Mouse (Mus musculus) ES-E14 (cell line): ENCODE data around the gene Rbmx. TPM values are rescaled to one million over a fixed set of nuclear protein-coding genes. Genes with fewer than 3 reads are reported as not detected.

Experiments used
- DNase-seq: peaks from one replicate; pipeline ENCODE4 v3.0.0-alpha.2; 2013; ENCODE audit warnings: low read depth, low spot score
- H3K27ac ChIP-seq: 2 replicates; pipeline ENCODE4 v1.5.1; 2012; ENCODE audit warnings: low read depth, mild to moderate bottlenecking, low read length, moderate library complexity, mixed read lengths; ENCODE audit not compliant: poor library complexity, insufficient read depth, severe bottlenecking
- H3K36me3 ChIP-seq: 2 replicates; pipeline ENCODE4 v1.6.1; 2012; ENCODE audit warnings: mild to moderate bottlenecking, low read length, moderate library complexity, mixed read lengths; ENCODE audit not compliant: control insufficient read depth, poor library complexity, insufficient read depth, severe bottlenecking
- H3K4me1 ChIP-seq, 2 experiments: fragments of 150-350 bp in 1 of 2; sonication (generic) in 1 of 2; 2 replicates each; pipeline ENCODE4 v1.6.1; 2012; ENCODE audit warnings: low read length in 2 of 2, mild to moderate bottlenecking in 1 of 2, mixed read lengths in 1 of 2; ENCODE audit not compliant: control insufficient read depth in 2 of 2, insufficient read depth in 2 of 2, poor library complexity in 1 of 2
- H3K4me3 ChIP-seq, 2 experiments: fragments of 150-350 bp in 1 of 2; sonication (generic) in 1 of 2; 2 replicates each; pipeline ENCODE4 v1.5.1; 2012; ENCODE audit warnings: low read length in 2 of 2, low read depth in 1 of 2, mild to moderate bottlenecking in 1 of 2, mixed read lengths in 1 of 2; ENCODE audit not compliant: insufficient read depth in 1 of 2, poor library complexity in 1 of 2, severe bottlenecking in 1 of 2
- H3K9ac ChIP-seq: 2 replicates; pipeline ENCODE4 v1.6.1; 2012; ENCODE audit warnings: low read depth, mild to moderate bottlenecking, low read length, mixed read lengths; ENCODE audit not compliant: poor library complexity, insufficient read depth, severe bottlenecking
- H3K9me3 ChIP-seq: fragments of 150-350 bp; sonication (generic); 2 replicates; pipeline ENCODE4 v1.6.1; 2012; ENCODE audit warnings: low read depth, mild to moderate bottlenecking, low read length; ENCODE audit not compliant: control insufficient read depth, insufficient read depth
- CHD2 ChIP-seq: IDR thresholded peaks from 2 replicates; pipeline ENCODE4 v1.6.1; 2014; ENCODE audit warnings: mild to moderate bottlenecking, low read depth, low read length, inconsistent platforms
- HCFC1 ChIP-seq: IDR thresholded peaks from 2 replicates; pipeline ENCODE4 v1.6.1; 2012; ENCODE audit warnings: low read length, inconsistent platforms, borderline replicate concordance; ENCODE audit not compliant: insufficient read depth
- MAFK ChIP-seq: IDR thresholded peaks from 2 replicates; pipeline ENCODE4 v1.6.1; 2014; ENCODE audit warnings: mild to moderate bottlenecking, low read depth, low read length, inconsistent platforms; ENCODE audit not compliant: insufficient read depth
- ZC3H11A ChIP-seq: IDR thresholded peaks from 2 replicates; pipeline ENCODE4 v1.6.1; 2012; ENCODE audit warnings: low read depth, mild to moderate bottlenecking, inconsistent platforms, low read length, borderline replicate concordance
- ZNF384 ChIP-seq: IDR thresholded peaks from 2 replicates; pipeline ENCODE4 v1.6.1; 2012; ENCODE audit warnings: low read depth, low read length, inconsistent platforms
- in situ Hi-C, 2 experiments: fragments of 600-800 bp; cut with MboI; formaldehyde crosslinking; loops; one replicate each; pipeline ENCODE4 v1.15.1; 2025; ENCODE audit warnings: low sequenced_read_pairs in 2 of 2, inconsistent platforms in 1 of 2; ENCODE audit not compliant: unreplicated experiment in 2 of 2
- total RNA-seq: library from RNA; depleted of rRNA; stranded (reverse); fragments of 300-350 nt; gene quantifications from 2 replicates; pipeline ENCODE4 v1.2.3, GENCODE M21; 2012; rRNA removed

Gene Rbmx
- total RNA-seq = 16.5 and 21.4 TPM in 2 replicates

DNA sequence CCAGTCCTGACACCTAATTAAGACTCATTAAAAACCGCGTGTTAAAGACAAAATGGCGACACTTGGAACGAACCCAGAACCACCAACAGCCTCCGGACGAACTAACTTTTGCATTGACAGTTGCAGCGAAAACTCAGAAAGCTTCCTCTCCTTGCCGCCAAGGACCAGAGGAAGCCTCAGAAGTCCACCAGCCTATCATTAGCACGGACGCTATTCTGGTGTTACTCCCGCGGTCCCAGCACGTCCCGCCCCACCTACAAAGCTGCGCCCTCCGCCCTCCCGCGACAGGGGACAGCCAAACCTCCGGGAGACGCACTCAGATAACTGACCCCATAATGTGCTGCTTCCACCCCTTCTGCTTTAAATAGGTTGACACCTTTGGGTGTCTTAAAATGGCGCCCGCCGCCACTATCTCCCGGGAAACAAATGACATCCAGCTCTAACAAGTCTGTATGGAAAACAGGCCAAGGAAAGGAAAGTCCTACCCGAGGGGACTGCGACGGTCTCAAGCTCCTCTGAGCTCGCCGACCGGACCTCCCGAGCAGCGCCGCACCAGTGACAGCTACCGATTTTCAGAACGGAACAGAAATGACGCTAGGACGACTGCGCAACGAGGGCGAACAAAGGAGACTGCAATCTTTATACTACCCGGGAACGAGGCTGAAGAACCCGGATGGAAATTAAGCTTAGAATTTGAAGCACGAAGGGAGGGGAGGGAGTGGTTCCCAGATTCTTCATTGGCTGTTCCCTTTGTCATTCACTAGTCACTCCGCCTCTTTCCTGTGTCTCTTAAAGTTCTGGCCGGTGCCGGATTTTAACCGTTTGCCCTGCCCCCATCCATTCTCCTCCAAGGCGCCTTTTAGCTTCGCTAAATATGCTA lies at the start of gene Rbmx:
Gene Rbmx (minus strand): TSS at position 670 of the 880 bp plus-strand sequence.
- peak within 1 kb of the TSS; percentile 95 for H3K9ac ChIP-seq
- H3K9me3 ChIP-seq = no peaks in the 10 kb centered on the region
- peak within 1 kb of the TSS; percentile 72 to 93 for H3K4me3 ChIP-seq
- peaks cover 16% of the 10 kb centered on the region for H3K36me3 ChIP-seq
- TF ChIP-seq HCFC1 (peak; percentile 48; the same call in 1 of the 2 replicates), CHD2 (0 out of 2 replicates have a peak, but pooled peaks have one; percentile 27), ZNF384 (no peak), ZC3H11A (no peak), MAFK (no peak)
- in situ Hi-C loops = no loop called here
- DNase-seq = peak; percentile 76
- H3K4me1 ChIP-seq = no peaks in the 10 kb centered on the region; a peak in 1 of 4 replicates
- peak within 1 kb of the TSS; percentile 77 for H3K27ac ChIP-seq

DNA sequence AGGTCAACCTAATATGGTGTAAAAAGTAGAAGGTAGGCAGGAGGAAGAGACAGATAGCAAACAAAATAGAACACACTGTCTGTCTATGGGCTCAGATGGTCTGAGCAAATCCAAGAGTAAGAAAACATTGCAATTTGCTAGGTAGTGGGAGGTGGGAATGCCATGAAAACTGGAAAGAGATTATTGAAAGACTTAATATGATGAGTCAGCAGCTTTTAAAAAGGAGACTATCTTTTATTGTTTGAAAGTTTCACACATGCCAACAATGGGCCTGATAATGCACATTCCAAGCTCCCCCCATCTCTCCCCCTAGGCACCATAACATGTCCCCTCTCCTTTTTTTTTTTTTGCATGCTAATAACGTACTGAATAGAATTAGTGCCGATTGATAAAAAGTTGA lies 41.1 kb upstream of the Rbmx start:
- Histone ChIP-seq H3K9me3 (no peaks in the 10 kb centered on the region), H3K4me3 (no peak overlapping the region), H3K36me3 (no peaks in the 10 kb centered on the region), H3K4me1 (no peaks in the 10 kb centered on the region), H3K9ac (no peak overlapping the region), H3K27ac (no peak overlapping the region)
- DNase-seq = no peak
- TF ChIP-seq MAFK = peak; percentile 62; the same call in 1 of the 2 replicates
- TF ChIP-seq CHD2 = no peak
- in situ Hi-C loops = no loop called here

DNA sequence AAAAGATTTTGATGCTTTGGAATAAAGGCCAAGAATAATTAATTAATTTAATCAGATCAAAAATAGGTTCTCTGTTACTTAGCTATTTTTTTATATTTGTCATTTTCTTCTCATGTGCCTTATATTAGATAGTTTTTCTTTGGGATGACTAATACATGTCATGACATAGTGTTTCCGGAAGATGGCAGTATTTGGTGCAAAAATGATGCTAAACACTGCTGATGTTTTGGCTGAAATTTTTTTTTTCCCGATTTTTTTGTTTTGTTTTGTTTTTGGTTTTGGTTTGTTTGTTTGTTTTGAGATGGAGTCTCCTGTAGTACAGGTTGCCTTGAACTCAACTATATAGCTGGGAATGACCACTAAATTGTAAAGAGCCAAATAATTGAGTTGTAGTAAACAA lies 38.8 kb upstream of the Rbmx start:
- no peak overlapping the region for H3K4me3 ChIP-seq
- in situ Hi-C loops = no loop called here
- H3K36me3 ChIP-seq = no peaks in the 10 kb centered on the region
- no peak overlapping the region for H3K27ac ChIP-seq
- H3K4me1 ChIP-seq = no peaks in the 10 kb centered on the region
- no peak overlapping the region for H3K9ac ChIP-seq
- no peak for TF ChIP-seq ZC3H11A
- TF ChIP-seq HCFC1 = no peak
- no peak for TF ChIP-seq CHD2
- 0 out of 2 replicates have a peak, but pooled peaks have one; percentile 32 for TF ChIP-seq ZNF384
- no peaks in the 10 kb centered on the region for H3K9me3 ChIP-seq
- DNase-seq = no peak

DNA sequence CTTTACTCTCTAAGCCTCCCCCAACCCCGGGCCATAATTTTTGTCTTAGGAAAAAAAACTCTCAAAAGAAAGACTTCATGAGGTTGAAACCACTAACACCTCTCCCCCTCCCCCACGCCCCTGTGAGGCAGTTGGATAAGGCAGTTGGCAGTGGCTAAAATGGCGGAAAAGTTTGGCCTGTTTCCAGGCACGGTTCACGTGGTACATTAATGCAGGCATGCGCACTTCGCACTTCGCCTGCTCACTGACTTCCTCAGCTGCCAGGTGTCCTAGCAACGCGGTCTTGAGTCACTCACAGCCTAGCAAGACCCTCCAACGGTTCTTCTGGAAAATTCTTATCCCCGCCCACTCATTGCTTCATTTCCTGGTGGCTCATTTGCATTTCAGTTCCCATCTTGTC lies 15.9 kb upstream of the Rbmx start, which contains the start of gene Gm364:
Gene Gm364 (plus strand): TSS at position 386 of the 400 bp plus-strand sequence.
- in situ Hi-C loops = no loop called here
- H3K9ac ChIP-seq = no peak within 1 kb of the TSS
- DNase-seq = no peak

More for the DNA sequence above, 15.9 kb upstream of the Rbmx start, which contains the start of gene Gm364:
- Histone ChIP-seq H3K9me3 (no peaks in the 10 kb centered on the region), H3K36me3 (no peaks in the 10 kb centered on the region), H3K27ac (no peak within 1 kb of the TSS), H3K4me3 (0 out of 4 replicates have a peak within 1 kb of the TSS, but pooled peaks of 1 of the 2 experiments have one; percentile 17), H3K4me1 (no peaks in the 10 kb centered on the region)
- no peak for TF ChIP-seq CHD2
- no peak for TF ChIP-seq ZC3H11A
- no peak for TF ChIP-seq HCFC1
- no peak for TF ChIP-seq MAFK
- TF ChIP-seq ZNF384 = no peak
